Mouse (Mus musculus) kidney, embryonic 14.5 days (tissue): ENCODE measurements around the gene Tor2a. TPM values are rescaled to one million over a fixed set of nuclear protein-coding genes. Genes with fewer than 3 reads are reported as not detected.
A peak's percentile ranks its signal among the peaks of the same experiment; 100 is the strongest.

Source experiments
- ATAC-seq: fragments of 200-750 bp; cut with Nextera tagmentation; 2 replicates; pipeline ENCODE4 v1.8.0; 2017; ENCODE audit warnings: moderate number of reproducible peaks, mild to moderate bottlenecking, moderate TSS enrichment, moderate library complexity; ENCODE audit not compliant: low FRiP score, low TSS enrichment
- H3K27ac ChIP-seq: fragments of 300-500 bp; sonication (generic); 2 replicates; pipeline ENCODE4 v1.5.1; 2014; ENCODE audit warnings: low read depth, mild to moderate bottlenecking, low read length, moderate library complexity, mixed read lengths
- H3K27me3 ChIP-seq: fragments of 300-500 bp; sonication (generic); 2 replicates; pipeline ENCODE4 v1.6.1; 2014; ENCODE audit warnings: mild to moderate bottlenecking, low read length; ENCODE audit not compliant: control insufficient read depth, insufficient read depth
- H3K36me3 ChIP-seq: fragments of 300-500 bp; sonication (generic); 2 replicates; pipeline ENCODE4 v1.6.1; 2014; ENCODE audit warnings: low read length, mixed read lengths; ENCODE audit not compliant: control insufficient read depth, insufficient read depth
- H3K4me1 ChIP-seq: fragments of 300-500 bp; sonication (generic); 2 replicates; pipeline ENCODE4 v1.6.1; 2014; ENCODE audit warnings: low read length, mixed read lengths; ENCODE audit not compliant: control insufficient read depth, insufficient read depth
- H3K4me2 ChIP-seq: fragments of 300-500 bp; sonication (generic); replicated peaks from 2 replicates; pipeline ENCODE4 v1.6.1; 2014; ENCODE audit warnings: low read depth, mild to moderate bottlenecking, low read length
- H3K4me3 ChIP-seq: fragments of 300-500 bp; sonication (generic); 2 replicates; pipeline ENCODE4 v1.5.1; 2014; ENCODE audit warnings: mild to moderate bottlenecking, low read length
- H3K9ac ChIP-seq: fragments of 300-500 bp; sonication (generic); 2 replicates; pipeline ENCODE4 v1.6.1; 2014; ENCODE audit warnings: low read depth, mild to moderate bottlenecking, low read length, moderate library complexity
- H3K9me3 ChIP-seq: fragments of 300-500 bp; sonication (generic); 2 replicates; pipeline ENCODE4 v1.6.1; 2016; ENCODE audit warnings: low read length; ENCODE audit not compliant: control insufficient read depth
- WGBS: fragments of 180-500 bp; shearing (Covaris S2); extraction: QIAGEN DNeasy Blood & Tissue Kit; methylation state at CpG from one replicate; pipeline ENCODE4 v1.1.7; 2014; 5-methylcytosine and 5-hydroxymethylcytosine counted together
- polyA plus RNA-seq: library from polyadenylated mRNA; unstranded; fragments of >200 nt; fragmentation: Nextera tagmentation; extraction: Ambion mirVana; gene quantifications from 2 replicates; pipeline ENCODE4 v1.2.1, GENCODE M21; 2014

Tor2a gene
- polyA plus RNA-seq, 1 experiment from 2014 or later: 75.6 TPM

GRCm38 (mm10) chr2:32724832-32725790 is 31.9 kb upstream of the Tor2a start:
- WGBS: 69% methylated on average over 16 of the region's 16 CpGs
- H3K4me1 ChIP-seq: peaks cover 3% of the 10 kb centered on the region; the same call in 1 of the 2 replicates
- H3K9ac ChIP-seq: no peak overlapping the region
- no peak for ATAC-seq
- peak overlapping the region; percentile 24; the same call in 1 of the 2 replicates for H3K27ac ChIP-seq
- no peaks in the 10 kb centered on the region for H3K9me3 ChIP-seq
- H3K36me3 ChIP-seq: no peaks in the 10 kb centered on the region
- no peak overlapping the region for H3K4me2 ChIP-seq
- H3K27me3 ChIP-seq: no peaks in the 10 kb centered on the region
- H3K4me3 ChIP-seq: no peak overlapping the region

- H3K9ac ChIP-seq: no peak overlapping the region
- H3K4me2 ChIP-seq: peak overlapping the region; percentile 38
- peaks cover 17% of the 10 kb centered on the region for H3K4me1 ChIP-seq
- H3K9me3 ChIP-seq: no peaks in the 10 kb centered on the region
- no peaks in the 10 kb centered on the region for H3K27me3 ChIP-seq
- peak; percentile 97 for ATAC-seq
- WGBS: 0% methylated on average over 16 of the region's 16 CpGs
- H3K27ac ChIP-seq: no peak overlapping the region
- no peaks in the 10 kb centered on the region for H3K36me3 ChIP-seq
- peak overlapping the region; percentile 34; the same call in 1 of the 2 replicates for H3K4me3 ChIP-seq
Observed at GRCm38 (mm10) chr2:32727435-32727834, 29.6 kb upstream of the Tor2a start.

GRCm38 (mm10) chr2:32728463-32728862 is 28.6 kb upstream of the Tor2a start:
- Histone ChIP-seq H3K9ac (peak overlapping the region; percentile 9; the same call in 1 of the 2 replicates), H3K4me3 (peak overlapping the region; percentile 34; the same call in 1 of the 2 replicates), H3K9me3 (no peaks in the 10 kb centered on the region), H3K4me2 (peak overlapping the region; percentile 38), H3K27me3 (no peaks in the 10 kb centered on the region), H3K36me3 (no peaks in the 10 kb centered on the region), H3K4me1 (peaks cover 17% of the 10 kb centered on the region), H3K27ac (no peak overlapping the region)
- 46% methylated on average over 7 of the region's 7 CpGs for WGBS
- 0 out of 2 replicates have a peak, but pooled peaks have one; percentile 2 for ATAC-seq

DNA sequence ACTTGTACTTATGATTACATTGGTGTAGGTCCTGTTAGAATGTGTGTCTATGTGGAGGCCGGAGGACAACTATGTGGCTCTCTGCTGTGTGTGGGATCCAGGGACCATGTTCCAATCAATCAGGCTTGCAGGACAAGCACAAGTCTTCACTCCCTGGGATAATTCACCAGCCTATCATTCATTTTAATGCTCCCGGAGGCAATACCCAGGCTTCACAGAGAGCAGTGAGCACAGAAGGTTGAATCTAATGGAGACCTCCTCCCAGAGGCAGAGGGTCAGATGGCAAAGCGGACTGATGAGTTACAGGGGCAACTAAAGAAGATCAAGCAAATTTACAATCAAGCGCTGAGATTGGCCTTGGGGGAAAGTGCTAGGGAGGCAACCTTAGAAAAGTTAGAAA is 27.5 kb upstream of the Tor2a start:
- Histone ChIP-seq H3K4me1 (peaks cover 20% of the 10 kb centered on the region), H3K27ac (peak overlapping the region; percentile 30; the same call in 1 of the 2 replicates), H3K4me3 (peak overlapping the region; percentile 13; the same call in 1 of the 2 replicates), H3K36me3 (no peaks in the 10 kb centered on the region), H3K4me2 (peak overlapping the region; percentile 29), H3K9ac (no peak overlapping the region), H3K27me3 (no peaks in the 10 kb centered on the region), H3K9me3 (no peaks in the 10 kb centered on the region)
- 21% methylated on average over 4 of the region's 4 CpGs for WGBS
- no peak for ATAC-seq

DNA sequence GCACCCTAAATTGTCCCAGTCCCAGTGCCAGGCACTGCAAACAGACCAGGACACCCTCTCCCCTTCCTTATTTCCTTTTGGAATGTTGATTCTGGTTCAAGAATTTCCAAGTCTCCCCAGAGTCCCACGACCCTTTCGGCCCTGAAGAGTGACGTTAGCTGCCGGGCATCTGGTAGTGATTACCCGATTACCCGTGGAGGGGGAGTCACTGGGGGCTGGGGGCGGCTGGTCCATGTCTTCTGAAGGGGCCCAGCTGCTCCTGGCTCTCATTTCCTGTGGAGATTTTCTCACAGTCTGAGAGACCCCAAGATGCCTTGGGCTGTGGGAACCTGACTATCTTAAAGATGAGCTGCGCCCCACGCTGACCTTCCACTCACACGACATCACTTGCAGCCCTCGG is 26.2 kb upstream of the Tor2a start:
- Histone ChIP-seq H3K4me2 (peak overlapping the region; percentile 29), H3K27ac (peak overlapping the region; percentile 71; the same call in 1 of the 2 replicates), H3K4me3 (no peak overlapping the region; the same call in 1 of the 2 replicates), H3K27me3 (no peaks in the 10 kb centered on the region), H3K9ac (no peak overlapping the region), H3K9me3 (no peaks in the 10 kb centered on the region), H3K4me1 (peaks cover 26% of the 10 kb centered on the region), H3K36me3 (no peaks in the 10 kb centered on the region)
- 17% methylated on average over 11 of the region's 11 CpGs for WGBS
- no peak for ATAC-seq

GRCm38 (mm10) chr2:32731911-32732310 is 25.1 kb upstream of the Tor2a start:
- Histone ChIP-seq H3K36me3 (no peaks in the 10 kb centered on the region), H3K9me3 (no peaks in the 10 kb centered on the region), H3K27ac (peak overlapping the region; percentile 12), H3K9ac (no peak overlapping the region), H3K4me2 (0 out of 2 replicates have a peak overlapping the region, but pooled peaks have one; percentile 8), H3K4me1 (peaks cover 26% of the 10 kb centered on the region), H3K27me3 (no peaks in the 10 kb centered on the region), H3K4me3 (no peak overlapping the region)
- WGBS: 63% methylated on average over 4 of the region's 4 CpGs
- no peak for ATAC-seq

DNA sequence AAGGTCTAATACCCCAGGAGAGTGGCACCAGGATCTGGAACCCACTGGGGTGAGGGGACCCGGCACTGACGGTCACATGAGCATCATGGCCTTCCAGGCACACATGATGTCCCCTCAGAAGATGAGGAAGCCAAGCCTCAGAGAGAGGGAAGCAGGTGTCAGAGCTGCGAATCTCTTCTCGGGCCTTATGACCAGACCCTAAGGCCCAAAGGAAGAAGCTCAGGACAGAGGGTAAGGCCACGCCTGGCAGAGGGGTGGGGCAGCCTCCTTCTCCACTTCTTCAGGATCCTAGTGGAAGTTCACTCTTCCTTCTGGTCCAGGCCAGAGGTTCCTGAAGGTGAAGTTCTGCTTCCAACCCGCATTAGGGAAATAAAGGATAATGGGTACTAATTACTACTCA is 24.3 kb upstream of the Tor2a start:
- no peak overlapping the region for H3K4me2 ChIP-seq
- WGBS: 83% methylated on average over 6 of the region's 6 CpGs
- no peaks in the 10 kb centered on the region for H3K9me3 ChIP-seq
- H3K36me3 ChIP-seq: 0 out of 2 replicates have a peak, but pooled peaks cover 4% of the 10 kb centered on the region
- no peak for ATAC-seq
- no peak overlapping the region for H3K9ac ChIP-seq
- no peaks in the 10 kb centered on the region for H3K27me3 ChIP-seq
- no peak overlapping the region for H3K4me3 ChIP-seq
- no peak overlapping the region for H3K27ac ChIP-seq
- H3K4me1 ChIP-seq: peaks cover 26% of the 10 kb centered on the region

DNA sequence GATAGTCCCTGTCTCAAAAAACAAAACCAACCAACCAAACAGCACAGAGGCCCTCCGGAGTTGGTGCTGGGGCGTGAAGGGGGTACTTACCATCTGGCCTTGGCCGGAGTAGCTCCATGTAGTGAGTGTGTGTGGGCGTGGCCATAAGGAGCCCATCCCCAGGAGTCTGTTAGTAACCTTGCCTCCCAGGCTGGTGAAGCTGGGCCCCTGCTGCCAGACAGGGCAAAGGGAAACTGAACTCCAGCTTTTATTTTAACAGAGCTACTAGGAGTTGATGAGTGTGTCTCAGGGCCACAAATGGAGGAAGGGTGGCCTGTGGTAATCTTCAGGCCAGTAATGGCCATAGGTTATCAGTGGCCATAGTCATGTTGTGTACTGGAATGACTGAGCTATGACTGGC is 22.6 kb upstream of the Tor2a start:
- H3K4me1 ChIP-seq: peaks cover 26% of the 10 kb centered on the region
- H3K4me3 ChIP-seq: no peak overlapping the region
- WGBS: 19% methylated on average over 4 of the region's 4 CpGs
- peak overlapping the region; percentile 39; the same call in 1 of the 2 replicates for H3K27ac ChIP-seq
- no peaks in the 10 kb centered on the region for H3K9me3 ChIP-seq
- peaks cover 5% of the 10 kb centered on the region; the same call in 1 of the 2 replicates for H3K36me3 ChIP-seq
- no peak overlapping the region for H3K4me2 ChIP-seq
- no peak overlapping the region for H3K9ac ChIP-seq
- ATAC-seq: 0 out of 2 replicates have a peak, but pooled peaks have one; percentile 68
- H3K27me3 ChIP-seq: no peaks in the 10 kb centered on the region

- H3K27me3 ChIP-seq: no peaks in the 10 kb centered on the region
- H3K4me1 ChIP-seq: peaks cover 26% of the 10 kb centered on the region
- H3K4me2 ChIP-seq: no peak overlapping the region
- H3K27ac ChIP-seq: peak overlapping the region; percentile 39; the same call in 1 of the 2 replicates
- 48% methylated on average over 4 of the region's 4 CpGs for WGBS
- no peak for ATAC-seq
- H3K9ac ChIP-seq: no peak overlapping the region
- H3K9me3 ChIP-seq: no peaks in the 10 kb centered on the region
- H3K36me3 ChIP-seq: peaks cover 5% of the 10 kb centered on the region; the same call in 1 of the 2 replicates
- no peak overlapping the region for H3K4me3 ChIP-seq
Observed at GRCm38 (mm10) chr2:32734933-32735332, 22.1 kb upstream of the Tor2a start.
